Mouse (Mus musculus): Measurements from ENCODE around the gene Adgrd1. TPM values are rescaled to one million over a fixed set of nuclear protein-coding genes. Genes with fewer than 3 reads are reported as not detected.

Gene Adgrd1
- total and polyA plus RNA-seq, 3 experiments, result 0.04 to 0.07 TPM; not detected in 1

- H3K9ac ChIP-seq (ENCODE audit: insufficient read depth, low read depth), result no peak overlapping the region
- no peak overlapping the region for H3K27ac ChIP-seq (ENCODE audit: insufficient read depth, low read depth)
- H3K4me2 ChIP-seq (ENCODE audit: insufficient read depth, low read depth, poor library complexity, severe bottlenecking), result no peak overlapping the region
- no peaks in the 10 kb centered on the region for H3K79me2 ChIP-seq (replicated peaks; ENCODE audit: control insufficient read depth, extremely low read depth, insufficient read depth, poor library complexity, severe bottlenecking)
- dilution Hi-C loops (cut with MboI; ENCODE audit: extremely low pct_ligation_motif_present, extremely low pct_unique_long_range_greater_than_20kb, low sequenced_read_pairs) (no loop called here), in situ Hi-C loops (cut with MboI; ENCODE audit: low pct_ligation_motif_present, low pct_unique_long_range_greater_than_20kb, low sequenced_read_pairs) (loop anchor here (5.0 kb wide), 1 partner anchor 117 kb away; no protein-coding TSS in a partner anchor)
- TF ChIP-seq UBTF (IDR thresholded peaks at IDR 0.05; ENCODE audit: low read depth, low read length), result no peak
- TF ChIP-seq NRF1 (IDR thresholded peaks at IDR 0.05; ENCODE audit: low read depth, low read length), result no peak
- no peak for TF ChIP-seq RAD21 (IDR thresholded peaks at IDR 0.05; ENCODE audit: low read depth, low read length)
- TF ChIP-seq MAFK (IDR thresholded peaks at IDR 0.05; ENCODE audit: insufficient replicate concordance, low read length), result no peak
- no peak for TF ChIP-seq IRF4 (IDR thresholded peaks at IDR 0.05; ENCODE audit: low read depth, low read length)
- TF ChIP-seq TBP (conservative IDR thresholded peaks at IDR 0.05; ENCODE audit: low read depth, low read length), result no peak
- no peak for TF ChIP-seq MAZ (IDR thresholded peaks at IDR 0.05; ENCODE audit: low read depth, low read length)
- TF ChIP-seq MAX (IDR thresholded peaks at IDR 0.05; ENCODE audit: low read length), result no peak
- no peak for TF ChIP-seq HCFC1 (IDR thresholded peaks at IDR 0.05; ENCODE audit: low read depth, low read length)
- TF ChIP-seq CHD1 (IDR thresholded peaks at IDR 0.05; ENCODE audit: low read depth, low read length), result no peak
- no peak for TF ChIP-seq ZKSCAN1 (IDR thresholded peaks at IDR 0.05; ENCODE audit: borderline replicate concordance, low read depth, low read length)
- TF ChIP-seq ZNF384 (IDR thresholded peaks at IDR 0.05; ENCODE audit: low read depth, low read length), result no peak
- no peak for TF ChIP-seq JUN (IDR thresholded peaks at IDR 0.05; ENCODE audit: insufficient read depth, low read depth, low read length)
- no peak overlapping the region for H3K4me3 ChIP-seq (replicated peaks in 1 of 3; ENCODE audit: low read depth in 2 of 3, low read length in 2 of 3, poor library complexity in 1 of 3)
- DNase-seq (ENCODE audit: extremely low read depth), result no peak
- H3K36me3 ChIP-seq (replicated peaks in 1 of 2; ENCODE audit: control insufficient read depth in 1 of 2, insufficient read depth in 1 of 2, low read length in 1 of 2), result no peaks in the 10 kb centered on the region
- H3K4me1 ChIP-seq (ENCODE audit: control insufficient read depth in 1 of 2, insufficient read depth in 2 of 2), result no peaks in the 10 kb centered on the region; a peak in 1 of 4 replicates
- H3K27me3 ChIP-seq (replicated peaks), result peaks cover 1% of the 10 kb centered on the region
- peaks cover 13% of the 10 kb centered on the region for H3K9me3 ChIP-seq (replicated peaks; ENCODE audit: low read length)
Observed at GRCm38 (mm10) chr5:129179356-129179755, 82.8 kb downstream of the Adgrd1 start.

- Histone ChIP-seq H3K9me3 (replicated peaks; ENCODE audit: low read length) (peaks cover 11% of the 10 kb centered on the region), H3K9ac (ENCODE audit: insufficient read depth, low read depth) (no peak overlapping the region), H3K4me2 (ENCODE audit: insufficient read depth, low read depth, poor library complexity, severe bottlenecking) (no peak overlapping the region), H3K27me3 (replicated peaks) (no peaks in the 10 kb centered on the region), H3K27ac (ENCODE audit: insufficient read depth, low read depth) (no peak overlapping the region), H3K36me3 (replicated peaks in 1 of 2; ENCODE audit: control insufficient read depth in 1 of 2, insufficient read depth in 1 of 2, low read length in 1 of 2) (no peaks in the 10 kb centered on the region), H3K79me2 (replicated peaks; ENCODE audit: control insufficient read depth, extremely low read depth, insufficient read depth, poor library complexity, severe bottlenecking) (no peaks in the 10 kb centered on the region), H3K4me1 (ENCODE audit: control insufficient read depth in 1 of 2, insufficient read depth in 2 of 2) (no peaks in the 10 kb centered on the region; a peak in 1 of 4 replicates), H3K4me3 (replicated peaks in 1 of 3; ENCODE audit: low read depth in 2 of 3, low read length in 2 of 3, poor library complexity in 1 of 3) (no peak overlapping the region)
- no peak for DNase-seq (ENCODE audit: extremely low read depth)
- TF ChIP-seq MXI1 (IDR thresholded peaks at IDR 0.05; ENCODE audit: low read depth, low read length) (no peak), ZNF384 (IDR thresholded peaks at IDR 0.05; ENCODE audit: low read depth, low read length) (no peak), MAZ (IDR thresholded peaks at IDR 0.05; ENCODE audit: low read depth, low read length) (no peak), MAFK (IDR thresholded peaks at IDR 0.05; ENCODE audit: insufficient replicate concordance, low read length) (no peak), ZKSCAN1 (IDR thresholded peaks at IDR 0.05; ENCODE audit: borderline replicate concordance, low read depth, low read length) (no peak)
- in situ Hi-C loops (cut with MboI; ENCODE audit: low pct_ligation_motif_present, low pct_unique_long_range_greater_than_20kb, low sequenced_read_pairs) (loop anchor here (5.0 kb wide), 1 partner anchor 118 kb away; no protein-coding TSS in a partner anchor), dilution Hi-C loops (cut with MboI; ENCODE audit: extremely low pct_ligation_motif_present, extremely low pct_unique_long_range_greater_than_20kb, low sequenced_read_pairs) (no loop called here)
Observed at GRCm38 (mm10) chr5:129179995-129180714, 83.6 kb downstream of the Adgrd1 start.
